Mouse (Mus musculus) erythroblast, embryonic 14.5 days (primary cell): ENCODE measurements around the gene Cux2.

ENCODE experiments used
- GATA1 ChIP-seq: IDR thresholded peaks from 2 replicates; pipeline ENCODE4 v1.6.1; 2012; ENCODE audit warnings: low read length, inconsistent platforms, mixed read lengths
- TAL1 ChIP-seq: IDR thresholded peaks from 3 replicates; pipeline ENCODE4 v1.6.1; 2012; ENCODE audit warnings: low read length, inconsistent platforms, mixed read lengths

DNA sequence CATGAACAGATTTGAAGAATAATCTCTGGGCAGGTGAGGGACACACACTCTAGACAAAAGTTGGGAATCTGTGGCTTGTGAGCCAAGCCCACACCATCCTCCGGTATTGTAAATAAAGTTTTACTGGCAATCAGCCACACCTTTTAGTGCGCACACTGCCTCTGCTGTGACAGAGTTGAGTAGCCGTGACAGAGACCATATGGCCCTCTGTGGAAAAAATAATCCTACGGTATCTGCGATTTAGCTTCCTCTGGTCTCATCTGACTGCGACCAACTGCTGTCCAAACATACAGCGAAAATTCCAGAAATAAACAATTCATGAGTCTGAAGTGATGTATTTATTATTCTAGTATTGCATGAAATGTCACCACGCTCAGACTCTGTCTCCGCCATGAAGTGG is 64.0 kb downstream of the Cux2 start:
- TF ChIP-seq GATA1: no peak
- TF ChIP-seq TAL1: no peak
